Mouse (Mus musculus) frontal cortex, adult (tissue): ENCODE measurements around the gene Igf1r.

Experiments used
- ATAC-seq: cut with Nextera tagmentation; 2 replicates; pipeline ENCODE4 v1.9.2; 2017; ENCODE audit warnings: mild to moderate bottlenecking, moderate library complexity, mixed read lengths; ENCODE audit not compliant: low TSS enrichment

The Igf1r gene

GRCm38 (mm10) chr7:67957376-67957775 is 4.7 kb downstream of the Igf1r start:
- ATAC-seq: no peak

- ATAC-seq: no peak
These were observed 5.4 kb downstream of the Igf1r start for GRCm38 (mm10) chr7:67958045-67958444.

- no peak for ATAC-seq
These were observed 8.1 kb downstream of the Igf1r start for GRCm38 (mm10) chr7:67960701-67961100.

- ATAC-seq: peak; percentile 74
These were observed 9.1 kb downstream of the Igf1r start for GRCm38 (mm10) chr7:67961567-67962267.

- no peak for ATAC-seq
These were observed 11.1 kb downstream of the Igf1r start for GRCm38 (mm10) chr7:67963691-67964090.

GRCm38 (mm10) chr7:67968394-67968793 is 15.8 kb downstream of the Igf1r start:
- no peak for ATAC-seq

GRCm38 (mm10) chr7:67969076-67969475 is 16.4 kb downstream of the Igf1r start:
- ATAC-seq: no peak

- 0 out of 2 replicates have a peak, but pooled peaks have one; percentile 20 for ATAC-seq
These were observed 20.8 kb downstream of the Igf1r start for GRCm38 (mm10) chr7:67973180-67974014.

GRCm38 (mm10) chr7:67981956-67982355 is 29.3 kb downstream of the Igf1r start:
- ATAC-seq: no peak

- no peak for ATAC-seq
These were observed 30.2 kb downstream of the Igf1r start for GRCm38 (mm10) chr7:67982809-67983208.

- no peak for ATAC-seq
These were observed 30.8 kb downstream of the Igf1r start for GRCm38 (mm10) chr7:67983451-67983850.

GRCm38 (mm10) chr7:67985003-67985416 is 32.4 kb downstream of the Igf1r start:
- no peak for ATAC-seq

- ATAC-seq: no peak
These were observed 32.9 kb downstream of the Igf1r start for GRCm38 (mm10) chr7:67985511-67985910.

- no peak for ATAC-seq
These were observed 33.6 kb downstream of the Igf1r start for GRCm38 (mm10) chr7:67986277-67986676.

- no peak for ATAC-seq
These were observed 34.2 kb downstream of the Igf1r start for GRCm38 (mm10) chr7:67986816-67987215.

GRCm38 (mm10) chr7:67989376-67989775 is 36.7 kb downstream of the Igf1r start:
- peak; percentile 68 for ATAC-seq

GRCm38 (mm10) chr7:67993614-67994013 is 41.0 kb downstream of the Igf1r start:
- ATAC-seq: no peak

- no peak for ATAC-seq
These were observed 41.8 kb downstream of the Igf1r start for GRCm38 (mm10) chr7:67994346-67994858.

- ATAC-seq: peak; percentile 80
These were observed 42.6 kb downstream of the Igf1r start for GRCm38 (mm10) chr7:67995276-67995675.

GRCm38 (mm10) chr7:67996202-67996960 is 43.8 kb downstream of the Igf1r start:
- ATAC-seq: no peak

GRCm38 (mm10) chr7:68001269-68001668 is 48.6 kb downstream of the Igf1r start:
- ATAC-seq: no peak

- ATAC-seq: no peak
These were observed 53.4 kb downstream of the Igf1r start for GRCm38 (mm10) chr7:68006074-68006473.
